In genomic region chr13:70092886-70093285, GRCm38 (mm10) we compare ENCODE assay signal across 22 mouse cellular contexts.
"Had no signal": no experiment of that assay in that cellular context is flagged by ENCODE, and none has a peak within 500 bp of the region (broad histone marks: within the 10 kb centered on the region; RNA-seq: fewer than 3 reads in every experiment).

No protein-coding gene starts in this region.

- H3K27ac ChIP-seq: kidney, embryonic 15.5 days; left cerebral cortex, adult 2 months; limb, embryonic 12.5 days; liver, embryonic 14.5 days; macrophage; midbrain, embryonic 12.5 days; midbrain, embryonic 15.5 days; stomach, postnatal 0 days had no signal

- ATAC-seq: liver, postnatal 0 days; lung, postnatal 0 days; midbrain, embryonic 15.5 days had no signal

- H3K9ac ChIP-seq: kidney, embryonic 15.5 days; limb, embryonic 12.5 days; liver, embryonic 14.5 days; liver, postnatal 0 days; lung, embryonic 14.5 days; midbrain, embryonic 12.5 days; midbrain, embryonic 15.5 days had no signal

- H3K9me3 ChIP-seq: kidney, embryonic 15.5 days; limb, embryonic 12.5 days; midbrain, embryonic 12.5 days; midbrain, embryonic 15.5 days had no signal

- H3K27me3 ChIP-seq: kidney, embryonic 15.5 days; limb, embryonic 12.5 days; midbrain, embryonic 12.5 days; midbrain, embryonic 15.5 days had no signal

- H3K4me1 ChIP-seq: kidney, embryonic 15.5 days had no signal

- DNase-seq: kidney, adult 11 months; kidney, adult 8-10 months; kidney, postnatal 10 days; kidney, postnatal 36 days; layer of hippocampus, postnatal 36 days; liver, postnatal 0 days; lung, embryonic 14.5 days; right cerebral cortex, adult 18-20 months; right cerebral cortex, postnatal 14 days; right cerebral cortex, postnatal 4 days; thymus, adult 18-20 months; thymus, postnatal 36 days had no signal

- H3K4me3 ChIP-seq: kidney, embryonic 15.5 days; left cerebral cortex, adult 2 months; limb, embryonic 12.5 days; midbrain, embryonic 12.5 days; midbrain, embryonic 15.5 days had no signal

- H3K36me3 ChIP-seq: kidney, embryonic 15.5 days; limb, embryonic 12.5 days; midbrain, embryonic 12.5 days; midbrain, embryonic 15.5 days had no signal

- H3K4me2 ChIP-seq: kidney, embryonic 15.5 days; limb, embryonic 12.5 days; liver, embryonic 11.5 days; lung, embryonic 14.5 days; midbrain, embryonic 12.5 days; midbrain, embryonic 15.5 days had no signal
